Mouse (Mus musculus) adrenal gland, postnatal 10 days (tissue): ENCODE measurements at regions not wholly inside any gene's neighbourhood (a gene's known extent, or its start where the extent isn't known, plus 50 kb on each side); places are given as distances from the start of the nearest gene placed in this dataset.

Source experiments
- DNase-seq: peaks from one replicate; pipeline ENCODE4 v3.0.0; 2021; ENCODE audit warnings: mixed read lengths

- DNase-seq = peak; percentile 55
These were observed 197.4 kb downstream of the Meis1 start for GRCm38 (mm10) chr11:18821384-18821783.

- DNase-seq = no peak
These were observed 204.7 kb downstream of the Meis1 start for GRCm38 (mm10) chr11:18814110-18814509.

GRCm38 (mm10) chr11:18767479-18767878 lies 251.3 kb downstream of the Meis1 start:
- DNase-seq = no peak

- DNase-seq = no peak
These were observed 252.2 kb downstream of the Meis1 start for GRCm38 (mm10) chr11:18766458-18767016.

GRCm38 (mm10) chr11:18758591-18759074 lies 260.2 kb downstream of the Meis1 start:
- DNase-seq = no peak

GRCm38 (mm10) chr11:18756576-18756975 lies 262.2 kb downstream of the Meis1 start:
- no peak for DNase-seq

GRCm38 (mm10) chr11:18754732-18755525 lies 263.9 kb downstream of the Meis1 start:
- DNase-seq = peak; percentile 21

GRCm38 (mm10) chr11:18753856-18754255 lies 264.9 kb downstream of the Meis1 start:
- DNase-seq = no peak

- no peak for DNase-seq
These were observed 265.5 kb downstream of the Meis1 start for GRCm38 (mm10) chr11:18753246-18753645.

GRCm38 (mm10) chr11:18752512-18752911 lies 266.3 kb downstream of the Meis1 start:
- no peak for DNase-seq

- DNase-seq = no peak
These were observed 267.6 kb downstream of the Meis1 start for GRCm38 (mm10) chr11:18750911-18751841.

- DNase-seq = no peak
These were observed 268.8 kb downstream of the Meis1 start for GRCm38 (mm10) chr11:18750080-18750375.

- DNase-seq = no peak
These were observed 269.3 kb downstream of the Meis1 start for GRCm38 (mm10) chr11:18749265-18750079.

GRCm38 (mm10) chr11:18747871-18748461 lies 270.8 kb downstream of the Meis1 start:
- no peak for DNase-seq

- DNase-seq = no peak
These were observed 271.4 kb downstream of the Meis1 start for GRCm38 (mm10) chr11:18747361-18747760.

- DNase-seq = no peak
These were observed 272.3 kb downstream of the Meis1 start for GRCm38 (mm10) chr11:18746486-18746885.

- DNase-seq = peak; percentile 42
These were observed 272.9 kb downstream of the Meis1 start for GRCm38 (mm10) chr11:18745840-18746239.

- no peak for DNase-seq
These were observed 283.7 kb downstream of the Meis1 start for GRCm38 (mm10) chr11:18734904-18735664.

GRCm38 (mm10) chr11:18734075-18734474 lies 284.7 kb downstream of the Meis1 start:
- DNase-seq = no peak

- DNase-seq = no peak
These were observed 289.0 kb downstream of the Meis1 start for GRCm38 (mm10) chr11:18729742-18730141.

GRCm38 (mm10) chr11:18722770-18723169 lies 296.0 kb downstream of the Meis1 start:
- no peak for DNase-seq
